Mouse (Mus musculus) spleen, adult 2 months (tissue): ENCODE measurements at regions not wholly inside any gene's neighbourhood (a gene's known extent, or its start where the extent isn't known, plus 50 kb on each side); places are given as distances from the start of the nearest gene placed in this dataset.

Experiments used
- CTCF ChIP-seq: fragments of 200-500 bp; IDR thresholded peaks from 2 replicates; pipeline ENCODE4 v1.5.1; 2011; ENCODE audit warnings: mild to moderate bottlenecking, inconsistent platforms; ENCODE audit not compliant: insufficient read depth, insufficient read length, insufficient replicate concordance; ENCODE audit errors: extremely low read depth
- POLR2A ChIP-seq: fragments of 200-500 bp; IDR thresholded peaks from 2 replicates; pipeline ENCODE4 v1.6.1; 2011; ENCODE audit warnings: low read depth, low read length, inconsistent platforms

DNA sequence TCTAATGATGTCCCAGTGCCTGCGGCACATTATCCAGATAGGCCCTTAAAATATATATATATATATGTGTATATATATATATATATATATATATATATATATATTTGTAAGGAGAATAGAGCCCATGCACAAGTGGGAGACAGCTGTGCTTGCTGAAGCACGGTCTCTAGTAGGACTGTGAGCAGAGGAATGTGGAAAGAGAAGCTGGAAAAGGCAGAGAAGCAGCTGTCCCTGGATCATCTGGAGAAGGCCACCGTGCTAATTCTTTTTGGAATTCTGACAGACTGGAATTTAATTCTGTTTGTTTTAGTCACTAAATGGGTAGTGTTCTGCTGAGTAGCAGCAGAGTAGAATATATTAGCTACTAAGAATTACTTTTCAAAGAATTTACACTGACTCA, 370.4 kb upstream of the Tle4 start:
- TF ChIP-seq POLR2A (no peak), CTCF (no peak)
